Mouse (Mus musculus): ENCODE measurements at regions not wholly inside any gene's neighbourhood (a gene's known extent, or its start where the extent isn't known, plus 50 kb on each side); places are given as distances from the start of the nearest gene placed in this dataset.

DNA sequence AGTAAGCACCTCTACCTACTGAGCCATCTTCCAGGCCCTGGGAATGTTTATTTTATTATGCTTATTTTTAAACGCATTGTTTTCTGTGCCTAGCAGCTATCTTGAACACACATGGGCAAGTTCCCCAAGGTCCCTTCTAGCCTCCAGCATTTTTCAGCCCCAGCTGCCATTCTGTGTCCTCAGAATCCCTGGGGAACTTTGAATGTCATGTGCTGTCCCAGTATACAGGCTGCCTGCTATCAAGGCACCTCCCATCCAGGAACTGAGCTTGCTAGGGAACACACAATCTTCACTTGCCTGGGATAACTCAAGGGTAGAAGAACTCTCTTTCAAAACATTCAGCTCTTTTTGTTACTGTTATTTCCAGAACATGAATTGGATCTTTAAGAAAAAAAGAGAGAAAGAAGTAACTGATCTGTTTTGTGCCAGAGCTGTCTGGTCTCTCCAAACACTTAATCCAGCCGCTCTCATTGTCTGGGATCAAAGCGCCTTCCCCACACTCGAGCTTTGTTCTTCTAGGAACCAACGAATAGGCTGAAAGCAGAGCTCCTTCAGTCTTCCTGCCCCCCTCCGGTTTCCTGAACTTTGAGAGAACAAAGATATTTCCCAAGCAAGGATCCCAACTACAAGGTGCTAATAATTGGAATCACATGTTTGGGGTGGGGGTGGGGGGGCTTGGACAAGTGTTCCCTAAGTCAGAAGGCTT, 657.1 kb upstream of the Cdh11 start:
- TF ChIP-seq CTCF (IDR thresholded peaks at IDR 0.05; ENCODE audit: control insufficient read depth, insufficient read depth, low read length) (no peak), POLR2A (IDR thresholded peaks at IDR 0.05; ENCODE audit: borderline replicate concordance, control insufficient read depth, low read depth, low read length) (no peak)
- Histone ChIP-seq H3K4me1 (ENCODE audit: control insufficient read depth, insufficient read depth, low read length) (no peaks in the 10 kb centered on the region), H3K27ac (ENCODE audit: control insufficient read depth, insufficient read depth, low read depth, low read length, poor library complexity) (no peak overlapping the region), H3K4me3 (replicated peaks; ENCODE audit: control insufficient read depth, low read depth, low read length) (no peak overlapping the region)
- WGBS: 31% methylated on average over 6 of the region's 6 CpGs

- 75% methylated on average over 7 of the region's 7 CpGs for WGBS
- no peak overlapping the region for H3K4me3 ChIP-seq (replicated peaks; ENCODE audit: control insufficient read depth, low read depth, low read length)
- TF ChIP-seq CTCF (IDR thresholded peaks at IDR 0.05; ENCODE audit: control insufficient read depth, insufficient read depth, low read length) (no peak), POLR2A (IDR thresholded peaks at IDR 0.05; ENCODE audit: borderline replicate concordance, control insufficient read depth, low read depth, low read length) (no peak)
- H3K4me1 ChIP-seq (ENCODE audit: control insufficient read depth, insufficient read depth, low read length): no peaks in the 10 kb centered on the region
- no peak overlapping the region for H3K27ac ChIP-seq (ENCODE audit: control insufficient read depth, insufficient read depth, low read depth, low read length, poor library complexity)
These were observed 656.8 kb upstream of the Cdh5 start for GRCm38 (mm10) chr8:103444577-103444976.

DNA sequence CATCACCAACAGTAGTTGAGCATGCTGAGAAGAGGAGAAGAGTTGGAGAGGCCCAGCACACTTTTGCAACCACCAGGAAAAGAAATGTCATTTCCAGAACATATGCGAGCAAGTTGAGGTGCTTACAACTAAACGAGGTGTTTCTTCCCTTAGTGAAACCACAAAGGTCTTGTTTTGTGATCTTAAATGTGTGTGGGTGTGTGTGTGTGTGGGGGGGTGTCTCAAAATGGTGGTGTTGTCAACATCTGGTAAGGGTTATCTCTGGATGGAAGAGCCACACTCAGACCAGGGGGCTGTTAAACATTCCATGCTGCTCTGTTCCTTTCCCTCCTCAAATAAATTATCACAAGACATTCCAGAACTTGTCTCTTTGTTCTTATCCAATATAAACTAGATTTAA, 656.0 kb upstream of the Cdh5 start:
- TF ChIP-seq POLR2A (IDR thresholded peaks at IDR 0.05; ENCODE audit: borderline replicate concordance, control insufficient read depth, low read depth, low read length): no peak
- no peak for TF ChIP-seq CTCF (IDR thresholded peaks at IDR 0.05; ENCODE audit: control insufficient read depth, insufficient read depth, low read length)
- Histone ChIP-seq H3K27ac (ENCODE audit: control insufficient read depth, insufficient read depth, low read depth, low read length, poor library complexity) (no peak overlapping the region), H3K4me3 (replicated peaks; ENCODE audit: control insufficient read depth, low read depth, low read length) (no peak overlapping the region), H3K4me1 (ENCODE audit: control insufficient read depth, insufficient read depth, low read length) (no peaks in the 10 kb centered on the region)
- 62% methylated on average over 2 of the region's 2 CpGs for WGBS

- WGBS: 86% methylated on average over 5 of the region's 5 CpGs
- Histone ChIP-seq H3K4me1 (ENCODE audit: control insufficient read depth, insufficient read depth, low read length) (no peaks in the 10 kb centered on the region), H3K27ac (ENCODE audit: control insufficient read depth, insufficient read depth, low read depth, low read length, poor library complexity) (no peak overlapping the region), H3K4me3 (replicated peaks; ENCODE audit: control insufficient read depth, low read depth, low read length) (no peak overlapping the region)
- TF ChIP-seq CTCF (IDR thresholded peaks at IDR 0.05; ENCODE audit: control insufficient read depth, insufficient read depth, low read length) (no peak), POLR2A (IDR thresholded peaks at IDR 0.05; ENCODE audit: borderline replicate concordance, control insufficient read depth, low read depth, low read length) (no peak)
These were observed 653.5 kb upstream of the Cdh5 start for GRCm38 (mm10) chr8:103447916-103448315.

GRCm38 (mm10) chr8:103451381-103452018, 649.9 kb upstream of the Cdh5 start:
- WGBS: 71% methylated on average over 5 of the region's 5 CpGs

DNA sequence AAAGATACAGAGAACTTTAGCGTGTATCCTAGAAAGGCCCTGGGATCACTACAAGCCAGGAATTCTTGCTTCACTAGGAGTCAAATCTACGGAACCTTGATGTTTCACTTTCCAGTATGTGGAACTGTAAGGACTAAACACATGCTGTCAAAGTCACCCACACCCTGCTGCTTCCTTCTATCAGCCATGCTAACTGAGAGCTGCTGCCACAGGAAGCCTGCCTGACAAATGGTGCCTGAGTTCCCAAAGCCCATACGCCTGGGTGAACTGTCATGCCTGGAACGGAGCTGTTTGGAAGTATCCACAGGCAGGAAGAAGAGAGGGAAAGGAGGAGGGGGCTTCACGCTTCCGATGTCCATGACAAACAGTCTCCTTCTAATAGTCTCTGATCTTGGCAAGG, 644.2 kb upstream of the Cdh5 start:
- TF ChIP-seq CTCF (IDR thresholded peaks at IDR 0.05; ENCODE audit: control insufficient read depth, insufficient read depth, low read length) (no peak), POLR2A (IDR thresholded peaks at IDR 0.05; ENCODE audit: borderline replicate concordance, control insufficient read depth, low read depth, low read length) (no peak)
- 59% methylated on average over 6 of the region's 6 CpGs for WGBS
- Histone ChIP-seq H3K4me3 (replicated peaks; ENCODE audit: control insufficient read depth, low read depth, low read length) (no peak overlapping the region), H3K27ac (ENCODE audit: control insufficient read depth, insufficient read depth, low read depth, low read length, poor library complexity) (no peak overlapping the region), H3K4me1 (ENCODE audit: control insufficient read depth, insufficient read depth, low read length) (no peaks in the 10 kb centered on the region)

More at GRCm38 (mm10) chr8:103451381-103452018, 649.9 kb upstream of the Cdh5 start:
- TF ChIP-seq POLR2A (IDR thresholded peaks at IDR 0.05; ENCODE audit: borderline replicate concordance, control insufficient read depth, low read depth, low read length): no peak
- no peak for TF ChIP-seq CTCF (IDR thresholded peaks at IDR 0.05; ENCODE audit: control insufficient read depth, insufficient read depth, low read length)
- Histone ChIP-seq H3K4me3 (replicated peaks; ENCODE audit: control insufficient read depth, low read depth, low read length) (no peak overlapping the region), H3K27ac (ENCODE audit: control insufficient read depth, insufficient read depth, low read depth, low read length, poor library complexity) (no peak overlapping the region), H3K4me1 (ENCODE audit: control insufficient read depth, insufficient read depth, low read length) (no peaks in the 10 kb centered on the region)

GRCm38 (mm10) chr8:103463557-103463956, 637.9 kb upstream of the Cdh5 start:
- 41% methylated on average over 4 of the region's 4 CpGs for WGBS
- H3K4me1 ChIP-seq (ENCODE audit: control insufficient read depth, insufficient read depth, low read length): no peaks in the 10 kb centered on the region
- TF ChIP-seq POLR2A (IDR thresholded peaks at IDR 0.05; ENCODE audit: borderline replicate concordance, control insufficient read depth, low read depth, low read length) (no peak), CTCF (IDR thresholded peaks at IDR 0.05; ENCODE audit: control insufficient read depth, insufficient read depth, low read length) (no peak)
- H3K4me3 ChIP-seq (replicated peaks; ENCODE audit: control insufficient read depth, low read depth, low read length): no peak overlapping the region
- no peak overlapping the region for H3K27ac ChIP-seq (ENCODE audit: control insufficient read depth, insufficient read depth, low read depth, low read length, poor library complexity)

DNA sequence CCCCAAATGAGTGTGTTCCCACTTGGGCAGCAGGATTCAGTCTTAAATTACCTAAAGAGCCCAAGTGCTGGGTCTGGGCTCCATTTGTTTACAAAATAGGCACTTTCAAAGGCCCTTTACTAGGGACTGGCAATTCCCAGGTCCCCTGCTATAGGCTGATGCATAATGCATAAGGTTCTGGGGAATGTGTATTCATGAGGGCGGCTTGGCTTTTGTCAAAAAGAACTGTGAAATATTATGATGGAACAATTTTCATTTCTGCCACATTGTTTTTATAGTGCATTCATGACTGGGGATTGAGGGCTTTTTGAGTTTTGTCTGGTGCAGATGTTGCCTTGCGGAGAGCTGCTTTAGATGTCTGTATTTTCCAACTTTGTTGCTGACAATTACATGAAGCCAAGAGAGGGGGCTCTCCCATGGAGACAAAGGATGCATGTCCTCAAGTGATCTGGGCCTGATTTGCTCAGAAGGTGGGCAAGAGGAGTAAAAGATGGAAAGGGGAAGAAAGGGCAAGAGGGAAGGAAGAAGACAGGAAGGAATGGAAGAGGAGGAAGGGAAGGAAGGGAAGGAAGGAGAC, 636.6 kb upstream of the Cdh5 start:
- no peak overlapping the region for H3K27ac ChIP-seq (ENCODE audit: control insufficient read depth, insufficient read depth, low read depth, low read length, poor library complexity)
- H3K4me3 ChIP-seq (replicated peaks; ENCODE audit: control insufficient read depth, low read depth, low read length): no peak overlapping the region
- TF ChIP-seq CTCF (IDR thresholded peaks at IDR 0.05; ENCODE audit: control insufficient read depth, insufficient read depth, low read length) (no peak), POLR2A (IDR thresholded peaks at IDR 0.05; ENCODE audit: borderline replicate concordance, control insufficient read depth, low read depth, low read length) (no peak)
- H3K4me1 ChIP-seq (ENCODE audit: control insufficient read depth, insufficient read depth, low read length): no peaks in the 10 kb centered on the region
- WGBS: 82% methylated on average over 2 of the region's 2 CpGs

Data from bone marrow, adult 2 months (tissue).